Mouse (Mus musculus): ENCODE results near the gene Ifit3.
"Not testable (repeated sequence)": the region's sequence is repeated elsewhere in the genome, so short reads cannot be mapped to it uniquely, and the experiment has no call there.

Ifit3 gene

DNA sequence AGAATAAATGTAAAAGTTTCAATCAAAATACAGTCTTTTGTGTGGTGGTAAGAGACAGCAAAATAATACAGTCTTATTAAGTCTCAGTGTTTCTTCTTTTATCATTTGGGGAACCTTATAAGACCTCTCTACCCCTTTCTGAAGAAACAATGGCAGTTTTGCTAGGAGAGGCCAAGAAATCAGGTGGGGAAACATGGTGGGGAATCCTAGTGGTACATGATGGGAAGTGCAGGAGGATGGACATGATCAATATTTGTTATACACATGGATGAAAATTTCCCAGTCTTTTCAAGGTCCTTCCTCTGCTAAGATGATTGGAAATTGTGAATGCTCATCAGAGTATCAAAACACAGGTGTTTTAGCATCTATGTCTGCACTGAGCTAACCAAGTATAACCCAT is 5.6 kb downstream of the Ifit3 start:
- DNase-seq: no peak

GRCm38 (mm10) chr19:34593456-34593855 is 10.1 kb downstream of the Ifit3 start:
- no peak for DNase-seq

- DNase-seq: not testable (repeated sequence)
Measured at GRCm38 (mm10) chr19:34594523-34594922, 11.2 kb downstream of the Ifit3 start.

DNA sequence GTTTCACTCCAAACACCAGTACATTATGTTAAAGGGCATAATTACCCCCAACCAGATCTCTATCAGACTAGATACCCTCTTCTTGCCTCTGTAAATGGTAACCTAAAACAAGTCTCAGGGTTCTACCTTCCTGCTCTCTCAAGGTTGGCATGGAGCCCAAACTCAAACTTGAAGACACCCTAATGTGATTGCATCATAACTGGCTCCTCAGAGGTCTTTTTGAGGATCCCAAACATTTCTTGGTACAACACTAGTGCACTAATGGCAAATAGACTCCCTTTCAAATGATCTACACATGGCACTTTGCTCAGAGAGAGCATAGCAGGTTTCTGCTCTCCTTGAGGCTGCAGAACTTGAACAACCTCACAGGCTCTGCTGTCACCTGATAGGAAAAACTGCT is 13.5 kb downstream of the Ifit3 start:
- DNase-seq: no peak

GRCm38 (mm10) chr19:34598341-34598740 is 15.0 kb downstream of the Ifit3 start:
- no peak for DNase-seq

DNA sequence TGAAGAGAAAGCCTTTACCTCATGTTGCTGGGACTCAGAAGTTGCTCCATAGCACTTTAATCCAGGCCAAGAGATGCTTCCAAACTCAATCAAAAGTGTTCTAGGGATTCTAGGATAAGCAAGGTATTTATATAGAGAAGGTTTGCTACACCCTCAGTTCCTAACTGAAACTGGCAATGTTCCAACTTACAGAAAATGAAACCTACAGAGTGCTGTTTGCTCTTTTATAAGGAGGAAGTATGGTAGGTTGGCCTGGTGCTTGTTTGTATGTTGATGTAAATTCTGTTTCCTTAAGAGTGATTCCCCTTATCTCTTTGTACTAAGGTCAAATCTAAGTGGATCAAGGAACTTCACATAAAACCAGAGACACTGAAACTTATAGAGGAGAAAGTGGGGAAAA is 15.9 kb downstream of the Ifit3 start:
- not testable (repeated sequence) for DNase-seq

DNA sequence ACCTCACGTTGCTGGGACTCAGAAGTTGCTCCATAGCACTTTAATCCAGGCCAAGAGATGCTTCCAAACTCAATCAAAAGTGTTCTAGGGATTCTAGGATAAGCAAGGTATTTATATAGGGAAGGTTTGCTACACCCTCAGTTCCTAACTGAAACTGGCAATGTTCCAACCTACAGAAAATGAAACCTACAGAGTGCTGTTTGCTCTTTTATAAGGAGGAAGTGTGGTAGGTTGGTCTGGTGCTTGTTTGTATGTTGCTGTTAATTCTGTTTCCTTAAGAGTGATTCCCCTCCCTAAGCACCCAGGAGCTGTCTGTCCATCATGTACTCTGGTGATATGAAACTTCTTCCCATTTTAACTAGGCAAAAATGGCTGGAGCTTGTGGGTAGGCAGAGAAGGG is 18.6 kb downstream of the Ifit3 start, which contains the start of gene Ifit1bl1:
TSS of gene Ifit1bl1 (minus strand) at position 69 of the 400 bp plus-strand sequence.
- not testable (repeated sequence) for DNase-seq

- no peak for DNase-seq
Measured at GRCm38 (mm10) chr19:34605472-34605871, 22.1 kb downstream of the Ifit3 start.

GRCm38 (mm10) chr19:34607237-34608051 is 24.1 kb downstream of the Ifit3 start, which contains the start of gene Ifit3b:
Gene Ifit3b (plus strand): TSS chr19:34607970.
- DNase-seq: not testable (repeated sequence)

DNA sequence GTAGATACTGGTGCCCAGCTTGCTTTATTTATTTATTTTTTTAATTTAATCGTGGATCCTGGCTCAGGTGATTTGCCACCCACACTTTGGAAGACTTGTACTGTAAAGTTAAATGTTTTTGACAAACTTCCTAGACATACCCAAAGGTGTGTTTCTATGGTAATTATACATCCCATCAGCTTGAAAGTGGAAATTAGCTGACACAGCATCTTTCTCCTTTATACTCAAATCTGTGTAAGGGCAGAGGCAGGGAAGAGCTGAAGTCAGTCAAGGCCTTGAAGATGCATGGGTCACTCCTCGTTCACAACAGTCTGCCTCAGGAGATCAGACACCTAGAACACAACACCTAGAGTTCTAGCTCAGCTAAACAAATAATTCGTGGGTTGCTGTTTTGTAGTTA is 26.8 kb downstream of the Ifit3 start:
- not testable (repeated sequence) for DNase-seq

GRCm38 (mm10) chr19:34612243-34613001 is 29.1 kb downstream of the Ifit3 start:
- DNase-seq: not testable (repeated sequence)

- no peak for DNase-seq
Measured at GRCm38 (mm10) chr19:34620871-34621270, 37.5 kb downstream of the Ifit3 start.

GRCm38 (mm10) chr19:34623781-34624180 is 40.5 kb downstream of the Ifit3 start:
- no peak for DNase-seq

GRCm38 (mm10) chr19:34624663-34625062 is 41.3 kb downstream of the Ifit3 start:
- no peak for DNase-seq

DNA sequence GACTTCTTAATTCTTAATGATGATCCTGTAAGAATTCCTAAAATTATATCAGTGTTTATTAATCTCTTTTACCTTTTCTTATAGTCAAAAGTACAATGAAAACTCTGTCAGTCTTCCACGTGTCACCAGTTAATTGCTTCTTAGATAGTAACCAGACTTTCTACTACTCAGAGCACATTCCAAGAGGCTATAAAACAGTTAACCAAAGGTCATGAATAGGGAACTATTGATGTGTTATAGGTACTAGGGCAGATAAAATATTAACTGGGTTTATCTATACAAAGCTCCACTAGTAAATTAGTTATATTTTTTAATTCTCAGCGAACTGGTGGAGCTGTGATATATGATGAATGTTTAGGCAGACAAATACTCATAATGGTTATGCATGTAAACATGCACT is 44.2 kb downstream of the Ifit3 start:
- no peak for DNase-seq

GRCm38 (mm10) chr19:34631487-34631886 is 48.2 kb downstream of the Ifit3 start:
- no peak for DNase-seq

- DNase-seq: no peak
Measured at GRCm38 (mm10) chr19:34633484-34633883, 50.2 kb downstream of the Ifit3 start.

DNA sequence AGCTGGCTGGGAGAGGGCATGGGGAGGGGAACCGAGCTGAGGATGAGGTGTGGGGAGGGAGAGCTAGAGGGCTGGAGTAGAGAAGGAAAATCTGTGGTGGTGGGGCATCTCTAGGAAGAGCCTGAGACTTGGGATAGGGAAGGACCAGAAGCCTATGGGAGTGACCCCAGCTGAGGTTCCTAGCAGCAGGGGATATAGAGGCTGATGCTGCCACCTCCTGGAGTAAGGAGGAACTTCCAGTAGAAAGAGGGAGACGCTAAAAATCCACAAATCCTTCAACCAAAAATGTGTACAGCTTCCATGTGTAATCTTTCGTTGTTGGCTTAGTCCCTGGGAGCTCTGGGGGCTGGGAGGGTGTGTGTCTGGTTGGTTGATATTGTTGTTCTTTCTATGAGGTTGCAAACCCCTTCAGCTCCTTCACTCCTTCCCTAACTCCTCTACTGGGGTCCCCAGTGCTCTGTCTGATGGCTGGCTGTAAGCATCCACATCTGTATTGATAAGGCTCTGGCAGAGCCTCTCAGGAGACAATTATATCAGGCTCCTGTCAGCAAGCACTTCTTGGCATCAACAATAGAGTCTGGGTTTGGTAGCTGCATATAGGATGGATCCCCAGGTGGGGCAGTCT is 53.7 kb downstream of the Ifit3 start:
- peak; percentile 58 for DNase-seq
